Mouse (Mus musculus) bone marrow macrophage, adult 2 months (primary cell): Measurements from ENCODE around the gene Mphosph10. TPM values are rescaled to one million over a fixed set of nuclear protein-coding genes. Genes with fewer than 3 reads are reported as not detected.

ENCODE experiments used
- H3K27ac ChIP-seq: 2 replicates; pipeline ENCODE4 v1.5.1; 2012; ENCODE audit warnings: low read depth, low read length; ENCODE audit not compliant: insufficient read depth
- H3K4me1 ChIP-seq: 2 replicates; pipeline ENCODE4 v1.6.1; 2012; ENCODE audit warnings: low read length; ENCODE audit not compliant: control insufficient read depth, insufficient read depth
- H3K4me3 ChIP-seq: 2 replicates; pipeline ENCODE4 v1.5.1; 2012; ENCODE audit warnings: mild to moderate bottlenecking, low read length, moderate library complexity; ENCODE audit not compliant: insufficient read depth
- CTCF ChIP-seq: IDR thresholded peaks from 2 replicates; pipeline ENCODE4 v1.5.1; 2012; ENCODE audit warnings: low read depth, mild to moderate bottlenecking, low read length, moderate library complexity
- POLR2A ChIP-seq: IDR thresholded peaks from 2 replicates; pipeline ENCODE4 v1.6.1; 2012; ENCODE audit warnings: mild to moderate bottlenecking, low read depth, low read length, borderline replicate concordance
- polyA plus RNA-seq: library from polyadenylated mRNA; stranded (reverse); fragments of >200 nt; gene quantifications from 2 replicates; pipeline ENCODE4 v1.2.4, GENCODE M21; 2012; ENCODE audit not compliant: missing spikeins, insufficient read depth, insufficient read length

Mphosph10 gene
- 20.0 and 21.4 TPM in 2 replicates for polyA plus RNA-seq

DNA sequence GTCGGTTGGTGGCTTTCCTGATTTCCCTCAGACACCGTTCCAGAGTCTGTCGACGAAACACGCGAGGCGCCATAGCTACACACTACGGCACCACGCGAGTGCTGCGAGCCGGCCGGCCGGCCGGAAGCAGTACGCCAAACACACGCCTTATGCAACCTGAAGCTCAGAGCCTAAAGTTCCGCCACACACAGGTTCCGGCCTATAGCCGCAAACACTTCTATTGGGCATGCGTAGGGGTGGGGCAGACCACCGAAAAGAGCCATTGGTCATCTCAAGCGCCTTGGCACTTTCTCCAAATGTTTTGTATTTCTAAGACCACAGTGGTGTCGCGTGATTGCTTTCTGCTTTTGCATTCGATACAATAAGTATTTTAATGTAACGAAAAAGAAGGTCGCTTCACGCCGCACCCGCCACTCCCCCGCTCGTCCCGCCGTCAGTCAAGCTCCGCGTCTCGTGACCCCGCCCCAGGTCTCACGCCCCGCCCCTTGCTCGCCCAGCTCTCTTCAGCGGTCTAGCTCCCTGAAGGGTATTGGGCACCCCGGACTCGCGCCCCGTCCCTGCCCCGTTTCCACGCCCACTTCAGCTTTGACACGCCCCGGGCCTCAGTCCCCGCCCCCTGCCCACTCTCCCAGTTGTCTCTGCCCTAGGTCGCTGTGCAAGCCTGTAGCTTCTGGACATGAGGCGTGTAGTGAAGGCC, at the start of gene Mphosph10, which contains the start of gene Mcee:
Gene Mphosph10, minus strand, starts transcription at position 147 of the 697 bp plus-strand sequence.
Gene Mcee, plus strand, starts transcription at position 486 of the 697 bp plus-strand sequence.
- H3K27ac ChIP-seq: peak within 1 kb of the TSS; percentile 72
- TF ChIP-seq POLR2A (no peak; the same call in 1 of the 2 replicates), CTCF (no peak)

DNA sequence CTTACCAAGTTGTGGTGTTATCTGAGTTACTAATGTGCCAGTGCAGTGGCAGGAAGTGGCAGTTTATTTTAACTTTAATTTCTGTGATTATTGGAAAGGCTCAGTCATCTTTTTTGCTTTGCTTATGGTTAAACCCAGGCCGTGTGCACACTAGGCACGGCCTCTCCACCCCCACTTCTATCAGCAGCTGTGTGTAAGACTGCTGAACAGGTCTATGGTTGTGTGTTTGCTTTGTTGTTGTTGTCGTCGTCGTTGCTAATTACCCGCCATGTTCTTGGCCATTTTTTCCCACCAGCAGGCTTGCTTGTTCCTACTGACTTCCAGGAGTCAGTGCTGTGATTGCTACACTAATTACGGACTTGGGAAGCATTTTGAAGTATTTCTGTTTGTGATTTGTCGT, 48.5 kb upstream of the Mphosph10 start:
- H3K4me3 ChIP-seq: no peak overlapping the region
- H3K4me1 ChIP-seq: peaks cover 11% of the 10 kb centered on the region
- TF ChIP-seq CTCF (no peak), POLR2A (no peak)
- no peak overlapping the region for H3K27ac ChIP-seq

More for the DNA sequence above, at the start of gene Mphosph10, which contains the start of gene Mcee:
- peak within 1 kb of the TSS; percentile 94 for H3K4me3 ChIP-seq
- H3K4me1 ChIP-seq: peaks cover 23% of the 10 kb centered on the region

DNA sequence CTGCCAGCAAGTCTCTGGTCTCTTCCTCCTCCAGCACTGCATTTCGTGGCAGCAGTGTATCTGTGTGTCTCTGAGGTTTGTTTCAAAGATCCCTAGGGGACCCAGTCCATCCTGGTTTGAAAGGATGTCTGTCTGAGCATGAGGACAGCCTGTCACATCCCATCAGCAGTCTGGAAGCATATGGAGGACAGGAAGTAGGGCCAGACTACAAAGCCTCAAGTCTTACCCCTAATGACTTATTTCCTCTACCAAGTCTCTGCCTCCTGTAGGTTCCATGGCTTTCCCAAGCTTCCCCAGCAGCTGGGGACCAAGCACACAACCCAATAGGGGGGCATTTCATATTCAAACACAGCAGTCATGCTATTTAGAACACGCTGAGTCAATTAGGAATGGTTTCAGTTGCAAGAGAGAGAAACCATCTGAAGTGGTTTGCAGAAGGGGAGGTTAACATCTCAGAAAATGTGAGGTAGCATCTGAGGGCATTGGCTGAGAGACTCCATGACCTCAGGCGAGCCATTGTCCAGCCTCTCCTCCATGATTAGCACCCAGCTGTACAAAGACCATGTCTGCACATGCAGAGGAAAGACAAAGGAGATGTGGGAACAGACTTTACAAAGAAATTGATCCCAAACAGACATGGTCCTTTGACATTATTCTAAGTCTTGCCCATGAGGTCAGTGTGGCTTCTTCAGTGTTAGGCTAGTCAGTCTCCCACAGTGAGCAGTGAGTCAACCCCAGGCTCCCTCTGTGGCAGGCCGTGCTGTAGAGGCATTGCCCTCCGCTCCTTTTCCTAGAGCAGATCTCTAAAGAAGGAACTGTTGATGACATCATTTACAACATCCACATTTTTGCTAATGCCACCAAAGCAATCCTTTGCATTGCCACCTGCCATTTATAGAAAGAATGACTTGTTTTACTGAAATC, 47.8 kb upstream of the Mphosph10 start:
- no peak overlapping the region for H3K27ac ChIP-seq
- TF ChIP-seq CTCF (no peak), POLR2A (no peak)
- H3K4me3 ChIP-seq: no peak overlapping the region
- peaks cover 11% of the 10 kb centered on the region for H3K4me1 ChIP-seq

DNA sequence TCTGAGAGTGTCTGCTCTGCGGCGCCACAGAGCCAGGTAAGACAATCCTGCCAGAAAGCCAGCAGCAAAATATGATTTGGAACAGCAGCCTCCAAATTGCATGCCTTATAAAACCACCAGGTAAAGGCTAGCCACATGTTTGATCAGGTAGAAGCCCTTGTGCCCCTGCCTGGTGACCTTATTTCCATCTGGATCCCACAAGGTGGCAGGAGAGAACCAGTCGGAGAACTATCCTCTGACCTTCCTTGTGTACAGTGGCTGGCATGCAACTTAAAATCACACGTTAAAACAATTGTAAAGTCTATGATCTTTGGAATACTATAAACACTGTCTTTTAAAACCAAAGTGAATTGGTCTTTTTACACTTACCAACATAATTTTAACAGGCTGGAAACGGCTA, 32.8 kb upstream of the Mphosph10 start:
- H3K4me3 ChIP-seq: no peak overlapping the region
- H3K27ac ChIP-seq: no peak overlapping the region
- peaks cover 8% of the 10 kb centered on the region for H3K4me1 ChIP-seq
- TF ChIP-seq POLR2A (no peak), CTCF (no peak)

DNA sequence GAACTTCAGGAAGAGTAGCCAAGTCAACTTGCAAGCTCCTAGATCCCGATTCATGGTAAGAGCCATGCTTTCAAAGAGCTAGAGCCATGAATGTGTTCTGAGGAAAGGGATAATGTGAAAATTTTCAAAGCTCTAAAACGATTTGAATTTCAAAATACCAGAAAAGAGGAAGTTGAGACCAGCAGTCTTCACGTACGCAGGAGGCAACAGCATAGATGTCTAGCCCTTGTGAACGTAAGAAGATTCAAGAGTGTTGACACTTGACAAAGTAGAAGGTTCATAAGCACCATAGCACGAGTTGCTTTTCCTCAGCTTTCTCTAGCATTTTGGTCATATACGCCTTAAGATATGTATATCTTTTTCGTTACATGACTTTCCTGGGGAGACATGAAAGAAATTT, 11.9 kb upstream of the Mphosph10 start:
- no peak overlapping the region for H3K27ac ChIP-seq
- no peak overlapping the region for H3K4me3 ChIP-seq
- H3K4me1 ChIP-seq: peaks cover 33% of the 10 kb centered on the region
- TF ChIP-seq CTCF: no peak
- no peak for TF ChIP-seq POLR2A

DNA sequence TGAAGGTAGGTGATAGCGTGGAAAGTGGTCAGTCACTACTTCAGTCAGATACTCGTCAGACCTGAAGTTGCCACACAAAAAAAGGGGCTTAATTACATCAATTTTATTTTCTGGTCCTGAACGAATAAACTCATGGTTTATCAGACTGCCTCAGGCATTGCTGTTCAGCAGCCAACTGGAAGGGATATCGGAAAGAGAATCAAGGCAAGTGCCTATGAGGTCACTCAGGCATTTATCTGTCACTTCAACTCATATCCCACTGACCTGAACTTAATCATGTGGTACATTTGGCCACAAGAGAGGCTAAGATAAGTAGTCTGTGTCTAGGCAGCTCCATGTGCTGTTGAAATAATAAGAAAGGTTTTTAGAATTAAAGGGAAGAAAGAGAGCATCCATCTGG, 10.4 kb upstream of the Mphosph10 start:
- H3K4me3 ChIP-seq: no peak overlapping the region
- peaks cover 37% of the 10 kb centered on the region for H3K4me1 ChIP-seq
- no peak for TF ChIP-seq CTCF
- no peak for TF ChIP-seq POLR2A
- no peak overlapping the region for H3K27ac ChIP-seq

DNA sequence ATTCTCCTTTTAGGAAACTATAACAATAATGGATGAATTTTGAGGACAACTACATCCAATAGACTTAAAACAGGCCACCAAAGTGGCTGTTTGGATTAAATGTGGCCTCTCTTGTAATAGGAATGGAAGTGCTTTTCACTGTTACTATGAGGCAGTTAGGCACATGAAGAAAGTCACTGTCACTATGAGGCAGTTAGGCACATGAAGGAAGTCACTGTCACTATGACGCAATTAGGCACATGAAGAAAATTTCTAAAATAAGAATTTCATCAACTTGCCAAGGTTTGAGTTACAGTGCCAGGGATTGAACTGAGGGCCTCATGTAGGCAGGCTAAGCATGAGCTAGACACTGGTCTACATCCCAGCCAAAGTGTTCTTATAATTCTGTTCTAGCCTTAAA, 8.7 kb upstream of the Mphosph10 start:
- Histone ChIP-seq H3K27ac (peak overlapping the region; percentile 65), H3K4me1 (peaks cover 43% of the 10 kb centered on the region), H3K4me3 (no peak overlapping the region)
- TF ChIP-seq POLR2A (no peak), CTCF (no peak)

DNA sequence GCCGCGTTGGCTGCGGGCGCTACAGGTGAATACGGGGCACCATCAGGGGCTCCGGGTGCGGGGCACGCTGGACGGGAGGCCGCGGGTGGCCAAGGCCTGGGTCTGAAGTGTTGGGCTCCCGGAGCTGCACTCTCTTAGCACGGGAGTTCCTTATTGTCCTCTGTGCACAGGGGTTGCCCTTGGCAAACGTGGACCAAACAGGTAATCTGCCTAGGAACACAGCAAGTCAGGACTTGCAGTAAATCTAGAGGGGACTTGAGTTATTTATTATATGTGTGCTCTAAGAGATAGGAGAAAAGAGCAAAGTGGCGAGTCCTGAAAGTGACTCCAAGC, 717 bp upstream of the Mphosph10 start:
- Histone ChIP-seq H3K27ac (peak overlapping the region; percentile 39), H3K4me3 (peak overlapping the region; percentile 94), H3K4me1 (peaks cover 28% of the 10 kb centered on the region)
- TF ChIP-seq CTCF (no peak), POLR2A (no peak)

DNA sequence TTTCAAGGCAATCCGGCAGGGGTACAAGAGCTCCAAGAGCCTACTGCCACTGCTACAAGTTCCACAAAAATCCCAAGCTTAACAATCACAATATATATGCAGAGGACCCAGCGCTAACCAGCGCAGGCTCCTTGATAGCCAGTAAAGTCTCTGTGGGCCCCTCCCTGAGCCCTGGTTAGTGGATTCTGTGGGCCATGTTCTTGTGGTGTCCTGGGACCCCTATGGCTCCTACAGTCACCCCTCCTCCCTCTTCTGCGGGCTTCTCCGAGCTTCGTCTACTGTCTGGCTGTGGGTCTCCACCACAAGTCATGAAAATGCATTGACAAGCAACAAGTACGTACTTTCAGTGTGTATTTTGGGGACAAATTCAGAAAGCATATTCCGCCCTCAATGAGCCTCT, 589 bp downstream of the Mphosph10 start:
- TF ChIP-seq CTCF (no peak), POLR2A (no peak)
- Histone ChIP-seq H3K4me3 (peak overlapping the region; percentile 94), H3K4me1 (peaks cover 20% of the 10 kb centered on the region), H3K27ac (peak overlapping the region; percentile 35; the same call in 1 of the 2 replicates)
